Mouse (Mus musculus): ENCODE data around the gene Nin. TPM values are rescaled to one million over a fixed set of nuclear protein-coding genes. Genes with fewer than 3 reads are reported as not detected.

The Nin gene
- polyA plus RNA-seq, 1 experiment from 2014 or later, result 17.1 TPM

GRCm38 (mm10) chr12:70104199-70104598, 9.3 kb downstream of the Nin start:
- 0 out of 2 replicates have a peak, but pooled peaks cover under 1% of the 10 kb centered on the region for H3K27me3 ChIP-seq (ENCODE audit: control insufficient read depth, insufficient read depth, low read length)
- no peak overlapping the region for H3K9ac ChIP-seq (replicated peaks; ENCODE audit: low read length)
- no peak overlapping the region for H3K4me2 ChIP-seq (ENCODE audit: low read length)
- H3K9me3 ChIP-seq (ENCODE audit: control insufficient read depth, low read length), result no peaks in the 10 kb centered on the region
- H3K4me3 ChIP-seq (replicated peaks; ENCODE audit: low read depth, low read length), result no peak overlapping the region
- WGBS, result 36% methylated on average over 4 of the region's 4 CpGs
- peaks cover 48% of the 10 kb centered on the region for H3K4me1 ChIP-seq (ENCODE audit: control insufficient read depth, insufficient read depth, low read length)
- no peak for ATAC-seq (ENCODE audit: low FRiP score, low TSS enrichment)
- H3K36me3 ChIP-seq (ENCODE audit: control insufficient read depth, insufficient read depth, low read length), result peaks cover 8% of the 10 kb centered on the region; the same call in 1 of the 2 replicates
- peak; percentile 30 for DNase-seq
- H3K27ac ChIP-seq (replicated peaks; ENCODE audit: low read depth, low read length), result no peak overlapping the region

GRCm38 (mm10) chr12:70103257-70103656, 10.3 kb downstream of the Nin start:
- ATAC-seq (ENCODE audit: low FRiP score, low TSS enrichment), result no peak
- DNase-seq, result no peak
- no peaks in the 10 kb centered on the region for H3K27me3 ChIP-seq (ENCODE audit: control insufficient read depth, insufficient read depth, low read length)
- no peaks in the 10 kb centered on the region for H3K9me3 ChIP-seq (ENCODE audit: control insufficient read depth, low read length)
- no peak overlapping the region for H3K27ac ChIP-seq (replicated peaks; ENCODE audit: low read depth, low read length)
- no peak overlapping the region for H3K9ac ChIP-seq (replicated peaks; ENCODE audit: low read length)
- peaks cover 8% of the 10 kb centered on the region; the same call in 1 of the 2 replicates for H3K36me3 ChIP-seq (ENCODE audit: control insufficient read depth, insufficient read depth, low read length)
- 74% methylated on average over 4 of the region's 4 CpGs for WGBS
- no peak overlapping the region for H3K4me2 ChIP-seq (ENCODE audit: low read length)
- H3K4me3 ChIP-seq (replicated peaks; ENCODE audit: low read depth, low read length), result no peak overlapping the region
- peaks cover 39% of the 10 kb centered on the region for H3K4me1 ChIP-seq (ENCODE audit: control insufficient read depth, insufficient read depth, low read length)

- H3K9me3 ChIP-seq (ENCODE audit: control insufficient read depth, low read length), result no peaks in the 10 kb centered on the region
- no peak overlapping the region for H3K4me3 ChIP-seq (replicated peaks; ENCODE audit: low read depth, low read length)
- H3K36me3 ChIP-seq (ENCODE audit: control insufficient read depth, insufficient read depth, low read length), result peaks cover 8% of the 10 kb centered on the region; the same call in 1 of the 2 replicates
- H3K27me3 ChIP-seq (ENCODE audit: control insufficient read depth, insufficient read depth, low read length), result no peaks in the 10 kb centered on the region
- no peak overlapping the region for H3K4me2 ChIP-seq (ENCODE audit: low read length)
- ATAC-seq (ENCODE audit: low FRiP score, low TSS enrichment) (no peak), DNase-seq (no peak)
- H3K4me1 ChIP-seq (ENCODE audit: control insufficient read depth, insufficient read depth, low read length), result peaks cover 31% of the 10 kb centered on the region
- H3K9ac ChIP-seq (replicated peaks; ENCODE audit: low read length), result no peak overlapping the region
- WGBS, result 91% methylated on average over 9 of the region's 9 CpGs
- H3K27ac ChIP-seq (replicated peaks; ENCODE audit: low read depth, low read length), result no peak overlapping the region
These were observed 11.1 kb downstream of the Nin start for GRCm38 (mm10) chr12:70102426-70102825.

GRCm38 (mm10) chr12:70101823-70102222, 11.7 kb downstream of the Nin start:
- Histone ChIP-seq H3K27me3 (ENCODE audit: control insufficient read depth, insufficient read depth, low read length) (no peaks in the 10 kb centered on the region), H3K4me1 (ENCODE audit: control insufficient read depth, insufficient read depth, low read length) (peaks cover 33% of the 10 kb centered on the region), H3K4me2 (ENCODE audit: low read length) (no peak overlapping the region), H3K36me3 (ENCODE audit: control insufficient read depth, insufficient read depth, low read length) (peaks cover 8% of the 10 kb centered on the region; the same call in 1 of the 2 replicates), H3K27ac (replicated peaks; ENCODE audit: low read depth, low read length) (no peak overlapping the region), H3K9ac (replicated peaks; ENCODE audit: low read length) (no peak overlapping the region), H3K4me3 (replicated peaks; ENCODE audit: low read depth, low read length) (no peak overlapping the region), H3K9me3 (ENCODE audit: control insufficient read depth, low read length) (no peaks in the 10 kb centered on the region)
- WGBS, result 85% methylated on average over 5 of the region's 5 CpGs
- ATAC-seq (ENCODE audit: low FRiP score, low TSS enrichment) (no peak), DNase-seq (no peak)

GRCm38 (mm10) chr12:70097901-70098300, 15.6 kb downstream of the Nin start:
- H3K4me3 ChIP-seq (replicated peaks; ENCODE audit: low read depth, low read length), result no peak overlapping the region
- peaks cover 24% of the 10 kb centered on the region for H3K4me1 ChIP-seq (ENCODE audit: control insufficient read depth, insufficient read depth, low read length)
- H3K9ac ChIP-seq (replicated peaks; ENCODE audit: low read length), result no peak overlapping the region
- H3K4me2 ChIP-seq (ENCODE audit: low read length), result no peak overlapping the region
- DNase-seq (no peak), ATAC-seq (ENCODE audit: low FRiP score, low TSS enrichment) (no peak)
- H3K27ac ChIP-seq (replicated peaks; ENCODE audit: low read depth, low read length), result no peak overlapping the region
- H3K36me3 ChIP-seq (ENCODE audit: control insufficient read depth, insufficient read depth, low read length), result peaks cover 8% of the 10 kb centered on the region; the same call in 1 of the 2 replicates
- no peaks in the 10 kb centered on the region for H3K27me3 ChIP-seq (ENCODE audit: control insufficient read depth, insufficient read depth, low read length)
- 85% methylated on average over 7 of the region's 7 CpGs for WGBS
- H3K9me3 ChIP-seq (ENCODE audit: control insufficient read depth, low read length), result no peaks in the 10 kb centered on the region

GRCm38 (mm10) chr12:70097316-70097715, 16.2 kb downstream of the Nin start:
- Histone ChIP-seq H3K4me1 (ENCODE audit: control insufficient read depth, insufficient read depth, low read length) (peaks cover 24% of the 10 kb centered on the region), H3K9ac (replicated peaks; ENCODE audit: low read length) (no peak overlapping the region), H3K9me3 (ENCODE audit: control insufficient read depth, low read length) (no peaks in the 10 kb centered on the region), H3K27ac (replicated peaks; ENCODE audit: low read depth, low read length) (no peak overlapping the region), H3K27me3 (ENCODE audit: control insufficient read depth, insufficient read depth, low read length) (no peaks in the 10 kb centered on the region), H3K4me2 (ENCODE audit: low read length) (no peak overlapping the region), H3K36me3 (ENCODE audit: control insufficient read depth, insufficient read depth, low read length) (peaks cover 6% of the 10 kb centered on the region; the same call in 1 of the 2 replicates), H3K4me3 (replicated peaks; ENCODE audit: low read depth, low read length) (no peak overlapping the region)
- ATAC-seq (ENCODE audit: low FRiP score, low TSS enrichment) (no peak), DNase-seq (no peak)
- WGBS, result 92% methylated on average over 3 of the region's 3 CpGs

- Histone ChIP-seq H3K9me3 (ENCODE audit: control insufficient read depth, low read length) (no peaks in the 10 kb centered on the region), H3K4me1 (ENCODE audit: control insufficient read depth, insufficient read depth, low read length) (peaks cover 18% of the 10 kb centered on the region), H3K36me3 (ENCODE audit: control insufficient read depth, insufficient read depth, low read length) (peaks cover 2% of the 10 kb centered on the region; the same call in 1 of the 2 replicates), H3K4me3 (replicated peaks; ENCODE audit: low read depth, low read length) (no peak overlapping the region), H3K27ac (replicated peaks; ENCODE audit: low read depth, low read length) (no peak overlapping the region), H3K27me3 (ENCODE audit: control insufficient read depth, insufficient read depth, low read length) (no peaks in the 10 kb centered on the region), H3K9ac (replicated peaks; ENCODE audit: low read length) (no peak overlapping the region), H3K4me2 (ENCODE audit: low read length) (no peak overlapping the region)
- ATAC-seq (ENCODE audit: low FRiP score, low TSS enrichment) (no peak), DNase-seq (no peak)
- 86% methylated on average over 6 of the region's 6 CpGs for WGBS
These were observed 20.1 kb downstream of the Nin start for GRCm38 (mm10) chr12:70093266-70093893.

GRCm38 (mm10) chr12:70088297-70088696, 25.2 kb downstream of the Nin start:
- no peak for ATAC-seq (ENCODE audit: low FRiP score, low TSS enrichment)
- WGBS, result 93% methylated on average over 4 of the region's 4 CpGs

GRCm38 (mm10) chr12:70085351-70085750, 28.2 kb downstream of the Nin start:
- no peak for ATAC-seq (ENCODE audit: low FRiP score, low TSS enrichment)
- WGBS, result 91% methylated on average over 3 of the region's 3 CpGs
- no peak overlapping the region for H3K4me3 ChIP-seq (replicated peaks; ENCODE audit: low read depth, low read length)

More at GRCm38 (mm10) chr12:70088297-70088696, 25.2 kb downstream of the Nin start:
- no peak overlapping the region for H3K4me3 ChIP-seq (replicated peaks; ENCODE audit: low read depth, low read length)
- no peak overlapping the region for H3K27ac ChIP-seq (replicated peaks; ENCODE audit: low read depth, low read length)
- no peak overlapping the region for H3K4me2 ChIP-seq (ENCODE audit: low read length)
- no peak for DNase-seq
- H3K9ac ChIP-seq (replicated peaks; ENCODE audit: low read length), result no peak overlapping the region
- no peaks in the 10 kb centered on the region for H3K9me3 ChIP-seq (ENCODE audit: control insufficient read depth, low read length)
- H3K27me3 ChIP-seq (ENCODE audit: control insufficient read depth, insufficient read depth, low read length), result no peaks in the 10 kb centered on the region
- H3K36me3 ChIP-seq (ENCODE audit: control insufficient read depth, insufficient read depth, low read length), result peaks cover 12% of the 10 kb centered on the region; the same call in 1 of the 2 replicates
- H3K4me1 ChIP-seq (ENCODE audit: control insufficient read depth, insufficient read depth, low read length), result 0 out of 2 replicates have a peak, but pooled peaks cover 3% of the 10 kb centered on the region

More at GRCm38 (mm10) chr12:70085351-70085750, 28.2 kb downstream of the Nin start:
- Histone ChIP-seq H3K9ac (replicated peaks; ENCODE audit: low read length) (no peak overlapping the region), H3K4me1 (ENCODE audit: control insufficient read depth, insufficient read depth, low read length) (0 out of 2 replicates have a peak, but pooled peaks cover 3% of the 10 kb centered on the region), H3K36me3 (ENCODE audit: control insufficient read depth, insufficient read depth, low read length) (peaks cover 12% of the 10 kb centered on the region; the same call in 1 of the 2 replicates), H3K9me3 (ENCODE audit: control insufficient read depth, low read length) (no peaks in the 10 kb centered on the region), H3K4me2 (ENCODE audit: low read length) (no peak overlapping the region), H3K27me3 (ENCODE audit: control insufficient read depth, insufficient read depth, low read length) (no peaks in the 10 kb centered on the region), H3K27ac (replicated peaks; ENCODE audit: low read depth, low read length) (no peak overlapping the region)
- DNase-seq, result no peak
